Mouse (Mus musculus) ZHBTc4 (cell line): ENCODE data around the gene Ccdc194.

Experiments used
- DNase-seq: peaks from one replicate; pipeline ENCODE4 v3.0.0-alpha.2; 2011; ENCODE audit warnings: low read depth, low spot score

The Ccdc194 gene

GRCm38 (mm10) chr8:71525226-71526050 is at the start of gene Ccdc194:
Ccdc194 (minus strand) TSS chr8:71525711.
- no peak for DNase-seq

GRCm38 (mm10) chr8:71575020-71575419 is 49.5 kb upstream of the Ccdc194 start:
- DNase-seq: no peak

- no peak for DNase-seq
These were observed 48.9 kb upstream of the Ccdc194 start for GRCm38 (mm10) chr8:71574426-71574825.

GRCm38 (mm10) chr8:71572847-71573633 is 47.5 kb upstream of the Ccdc194 start:
- no peak for DNase-seq

- DNase-seq: no peak
These were observed 46.6 kb upstream of the Ccdc194 start for GRCm38 (mm10) chr8:71572077-71572476.

GRCm38 (mm10) chr8:71570291-71570954 is 44.9 kb upstream of the Ccdc194 start:
- peak; percentile 100 for DNase-seq

GRCm38 (mm10) chr8:71569366-71570290 is 44.1 kb upstream of the Ccdc194 start:
- DNase-seq: peak; percentile 98

- no peak for DNase-seq
These were observed 43.4 kb upstream of the Ccdc194 start for GRCm38 (mm10) chr8:71568941-71569340.

GRCm38 (mm10) chr8:71568387-71568937 is 43.0 kb upstream of the Ccdc194 start, which contains the start of gene Slc27a1:
Slc27a1 (plus strand) TSS chr8:71568882.
- DNase-seq: no peak

- no peak for DNase-seq
These were observed 42.1 kb upstream of the Ccdc194 start for GRCm38 (mm10) chr8:71567587-71567986.

- DNase-seq: no peak
These were observed 41.0 kb upstream of the Ccdc194 start, which contains the start of gene Nxnl1 for GRCm38 (mm10) chr8:71566501-71566900. Nxnl1 (minus strand) TSS chr8:71566601.

GRCm38 (mm10) chr8:71563992-71564391 is 38.5 kb upstream of the Ccdc194 start:
- DNase-seq: no peak

GRCm38 (mm10) chr8:71562751-71563150 is 37.2 kb upstream of the Ccdc194 start:
- DNase-seq: peak; percentile 88

GRCm38 (mm10) chr8:71561401-71561800 is 35.9 kb upstream of the Ccdc194 start:
- DNase-seq: peak; percentile 90

GRCm38 (mm10) chr8:71560765-71561164 is 35.3 kb upstream of the Ccdc194 start:
- DNase-seq: no peak

- no peak for DNase-seq
These were observed 34.6 kb upstream of the Ccdc194 start for GRCm38 (mm10) chr8:71560071-71560470.

GRCm38 (mm10) chr8:71558958-71559690 is 33.6 kb upstream of the Ccdc194 start:
- DNase-seq: peak; percentile 96

- DNase-seq: no peak
These were observed 32.8 kb upstream of the Ccdc194 start, which contains the start of gene Tmem221 for GRCm38 (mm10) chr8:71558071-71558957. Tmem221 (minus strand) TSS chr8:71558871.

- no peak for DNase-seq
These were observed 29.1 kb upstream of the Ccdc194 start for GRCm38 (mm10) chr8:71554644-71555043.
